Mouse (Mus musculus) frontal cortex, adult 2 months (tissue): ENCODE measurements around the gene Rap1gds1. TPM values are rescaled to one million over a fixed set of nuclear protein-coding genes. Genes with fewer than 3 reads are reported as not detected.

ENCODE experiments used
- DNase-seq, 2 experiments: peaks; one replicate each; pipeline ENCODE4 v3.0.0; 2022; ENCODE audit warnings: low spot score in 1 of 2; ENCODE audit errors: extremely low spot score in 1 of 2
- polyA plus RNA-seq: library from polyadenylated mRNA; depleted of rRNA; stranded (reverse); fragments of >200 nt; gene quantifications from 2 replicates; pipeline ENCODE4 v1.2.3, GENCODE M21; 2012

Rap1gds1 gene
- polyA plus RNA-seq, 1 experiment = 205 TPM

GRCm38 (mm10) chr3:139062088-139062487 lies 12.9 kb downstream of the Rap1gds1 start:
- DNase-seq = no peak

DNA sequence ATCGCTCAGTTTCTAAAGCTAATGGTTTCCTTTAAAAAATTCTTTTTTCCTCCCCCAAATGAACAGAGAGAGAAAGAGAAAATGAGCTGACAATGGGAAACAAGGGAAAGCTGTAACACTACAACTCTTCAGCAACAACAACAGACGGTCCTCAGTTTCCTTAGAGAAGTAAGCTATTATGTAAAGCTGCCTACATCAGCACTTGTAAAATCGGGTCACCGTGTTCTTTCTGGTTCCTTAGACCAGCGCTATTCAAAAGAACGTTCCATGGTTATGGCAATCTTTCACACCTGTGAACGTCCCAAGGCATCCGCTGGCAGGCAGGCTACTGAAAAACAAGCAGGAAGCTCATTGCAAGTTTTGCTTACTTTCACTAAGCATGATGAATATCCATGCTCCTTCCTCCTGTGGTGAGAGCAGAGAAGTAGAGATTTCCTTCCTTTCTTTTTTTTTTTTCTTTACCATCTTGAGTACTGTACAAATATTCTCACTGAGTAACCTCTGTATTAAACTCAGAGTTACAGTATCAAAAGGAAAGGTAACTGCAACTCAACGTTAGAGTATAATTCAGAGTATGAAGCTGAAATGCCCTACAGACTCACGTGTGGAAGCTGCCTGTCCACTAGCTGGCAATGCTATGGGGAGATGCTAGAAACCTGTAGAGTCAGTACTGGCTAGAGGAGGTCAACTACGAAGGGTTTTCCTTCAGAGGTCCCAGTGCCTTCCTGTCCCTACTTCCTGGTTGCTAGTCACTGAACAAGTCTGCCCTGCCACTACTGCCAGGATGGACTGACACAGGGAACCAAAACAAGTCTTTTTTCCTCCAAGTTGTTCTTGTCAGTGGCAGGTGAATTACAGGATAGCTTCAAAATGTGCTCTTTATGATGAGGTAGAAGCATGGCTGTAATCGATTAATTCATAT lies 26.0 kb downstream of the Rap1gds1 start:
- no peak for DNase-seq

- DNase-seq = no peak
Measured at GRCm38 (mm10) chr3:139042433-139042854, 32.6 kb downstream of the Rap1gds1 start.

DNA sequence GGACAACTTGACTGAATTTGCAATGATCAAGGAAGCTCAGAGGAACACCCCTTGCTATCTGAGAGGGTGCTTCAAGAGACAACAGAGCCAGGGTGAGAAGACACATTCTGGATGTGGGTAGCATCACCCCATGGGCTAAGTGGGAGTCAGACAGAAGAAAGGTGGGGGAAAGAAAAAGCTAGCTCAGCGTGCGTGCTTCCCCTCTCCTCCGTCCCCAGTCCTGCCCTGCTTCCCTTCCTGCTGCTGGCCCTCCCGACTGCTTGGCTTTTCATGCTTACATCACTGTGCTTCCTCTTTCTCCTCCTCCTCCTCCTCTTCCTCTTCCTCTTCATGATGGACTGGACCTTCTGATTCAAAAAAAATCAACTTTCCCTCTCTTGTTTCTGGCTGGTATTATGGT lies 33.1 kb downstream of the Rap1gds1 start:
- DNase-seq = no peak

DNA sequence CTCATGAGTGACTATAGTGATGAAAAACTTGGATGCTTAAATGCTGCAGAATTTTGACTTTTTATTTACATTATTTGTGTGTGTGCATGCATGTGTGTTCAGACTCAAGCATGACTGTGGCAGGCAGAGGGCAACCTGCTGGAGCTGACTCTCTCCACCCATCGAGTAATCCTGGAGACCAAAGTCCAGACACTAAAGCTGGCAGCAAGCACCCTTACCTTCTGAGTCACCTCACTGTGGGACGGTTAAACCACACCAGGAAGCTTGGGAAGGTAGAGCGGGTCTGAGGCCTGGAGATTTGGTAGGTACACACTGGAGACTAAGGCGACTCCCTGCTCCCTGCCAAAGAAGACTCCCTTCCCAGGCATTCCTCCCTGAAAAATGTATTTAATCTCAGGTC lies 38.0 kb downstream of the Rap1gds1 start:
- DNase-seq = no peak

DNA sequence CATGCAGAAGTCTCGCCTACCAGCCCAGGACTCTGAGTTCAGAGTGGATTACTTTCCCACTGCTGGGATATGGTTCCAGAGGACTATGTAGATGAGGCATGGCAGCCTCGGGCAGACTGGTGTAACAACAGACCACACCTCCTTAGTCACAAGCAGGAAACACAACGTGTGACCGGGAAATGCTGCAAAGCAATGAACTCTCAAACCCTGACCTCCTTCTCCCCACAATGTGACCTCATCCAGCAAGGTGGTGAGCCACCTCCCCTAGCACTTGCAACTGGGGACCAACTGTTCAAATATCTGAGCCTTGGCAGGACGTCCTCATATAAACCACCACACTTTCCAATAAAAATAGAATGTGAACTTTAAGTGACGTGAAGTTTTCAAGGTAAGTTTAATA lies 41.8 kb downstream of the Rap1gds1 start:
- no peak for DNase-seq

DNA sequence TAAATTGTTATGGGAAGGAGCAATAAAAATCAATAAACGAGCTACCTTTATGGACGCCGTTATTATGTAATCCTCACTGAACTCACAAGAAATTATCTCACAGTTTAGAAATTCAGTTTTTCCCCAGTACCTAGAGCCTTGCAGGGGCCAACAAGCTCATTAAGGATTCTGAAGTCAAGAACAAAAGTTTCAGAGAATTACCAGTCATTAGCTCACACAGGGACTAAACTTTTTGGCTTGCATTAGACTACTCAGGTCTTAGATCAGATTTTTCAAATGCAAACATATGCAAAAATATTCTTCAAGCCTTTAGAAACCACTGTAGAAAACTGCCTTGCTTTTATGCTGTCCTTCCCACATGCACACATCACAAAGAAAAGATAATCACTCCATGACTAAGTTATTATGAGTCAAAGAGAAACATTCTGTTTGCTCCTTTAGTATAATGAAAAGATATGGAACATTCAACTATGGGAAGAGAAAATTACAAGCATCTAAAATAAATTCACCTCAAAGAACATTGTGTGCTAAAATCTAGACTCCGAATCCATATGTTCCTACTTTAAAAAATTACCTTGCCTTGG lies 44.3 kb downstream of the Rap1gds1 start:
- DNase-seq = no peak

GRCm38 (mm10) chr3:139025077-139025476 lies 49.9 kb downstream of the Rap1gds1 start:
- no peak for DNase-seq

GRCm38 (mm10) chr3:139023585-139023984 lies 51.4 kb downstream of the Rap1gds1 start:
- DNase-seq = no peak

DNA sequence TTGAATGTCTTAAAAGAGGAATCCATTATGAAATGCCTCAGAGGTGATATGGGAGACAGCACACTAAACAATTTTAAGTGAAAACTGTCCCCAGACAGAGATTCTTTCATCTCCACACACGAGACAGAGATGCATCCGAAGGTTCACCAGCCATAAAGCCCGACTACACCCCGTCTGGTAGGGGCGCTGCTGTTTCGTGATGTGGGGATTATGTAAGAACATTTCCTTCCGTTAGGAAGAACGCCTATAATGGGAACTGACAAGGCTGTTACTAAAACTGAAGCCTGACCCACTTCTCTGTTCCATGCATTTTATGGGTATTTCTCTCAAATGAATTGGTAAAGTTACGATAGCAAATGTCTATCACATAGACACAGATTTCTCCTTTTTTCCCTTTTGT lies 62.6 kb downstream of the Rap1gds1 start:
- peak; percentile 61 to 76 for DNase-seq

- peak in 1 of 2 experiments; percentile 20 for DNase-seq
Measured at GRCm38 (mm10) chr3:139005669-139006068, 69.3 kb downstream of the Rap1gds1 start.

DNA sequence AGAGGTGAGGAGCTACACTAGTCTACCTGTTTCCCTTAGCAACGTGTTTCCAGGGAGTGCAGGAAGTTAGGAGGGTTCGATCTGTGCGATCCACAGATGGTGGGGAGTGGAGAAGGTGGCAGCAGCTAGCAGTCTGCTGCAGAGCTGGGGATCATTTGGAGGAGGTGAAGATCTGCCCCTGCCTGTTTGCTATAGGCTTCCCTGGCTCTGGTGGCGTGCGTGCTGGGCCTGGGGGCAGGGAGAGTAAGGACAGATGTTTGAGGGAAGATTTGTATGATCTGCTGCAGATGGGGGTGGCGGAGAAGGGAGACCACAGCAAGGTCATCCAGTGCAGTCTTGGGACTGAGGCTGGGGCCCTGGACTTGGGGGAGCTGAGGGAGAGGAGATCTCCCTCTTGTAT lies 72.2 kb downstream of the Rap1gds1 start:
- no peak for DNase-seq

DNA sequence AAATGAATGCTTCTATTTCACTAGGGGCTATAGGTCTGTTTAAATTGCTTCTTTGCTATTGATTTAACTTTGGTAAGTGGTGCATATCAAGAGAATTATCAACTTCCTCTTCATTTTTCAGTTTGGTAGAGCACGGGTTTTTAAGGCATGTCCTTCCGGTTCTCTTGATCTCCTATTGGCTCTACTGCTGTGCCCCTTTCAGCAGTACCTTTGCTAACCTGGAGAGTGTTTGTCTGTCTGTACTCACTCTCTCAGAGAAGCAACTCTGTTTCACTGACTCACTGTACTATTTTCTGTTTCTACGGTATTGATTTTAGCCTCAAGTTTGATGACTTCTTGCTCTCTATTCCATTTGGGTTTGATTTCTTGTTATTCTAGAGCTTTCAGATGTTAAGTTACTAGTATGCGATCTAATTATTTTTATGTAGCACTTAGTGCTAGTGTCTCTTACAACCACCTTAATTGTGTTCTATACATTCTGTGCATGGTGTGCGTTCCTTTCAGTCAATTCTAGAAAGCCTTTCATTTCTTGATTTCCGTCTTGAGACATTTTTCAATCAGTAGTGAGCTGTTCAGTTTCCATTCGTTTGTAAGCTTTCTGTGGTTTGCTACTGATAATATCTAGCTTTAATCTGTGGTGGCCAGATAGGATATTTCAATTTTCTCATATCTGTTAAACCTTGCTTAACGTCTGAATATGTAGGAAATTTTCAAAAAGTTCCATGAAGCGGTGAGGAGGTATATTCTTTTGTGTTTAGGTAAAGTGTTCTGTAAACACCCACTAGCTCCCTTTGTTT lies 74.7 kb downstream of the Rap1gds1 start:
- DNase-seq = no peak

- DNase-seq = no peak
Measured at GRCm38 (mm10) chr3:138993473-138993872, 81.5 kb downstream of the Rap1gds1 start.

- no peak for DNase-seq
Measured at GRCm38 (mm10) chr3:138991367-138991766, 83.6 kb downstream of the Rap1gds1 start.

- no peak for DNase-seq
Measured at GRCm38 (mm10) chr3:138989141-138989540, 85.9 kb downstream of the Rap1gds1 start.

GRCm38 (mm10) chr3:138988004-138988403 lies 87.0 kb downstream of the Rap1gds1 start:
- peak in 1 of 2 experiments; percentile 40 for DNase-seq

- no peak for DNase-seq
Measured at GRCm38 (mm10) chr3:138982249-138982648, 92.8 kb downstream of the Rap1gds1 start.

DNA sequence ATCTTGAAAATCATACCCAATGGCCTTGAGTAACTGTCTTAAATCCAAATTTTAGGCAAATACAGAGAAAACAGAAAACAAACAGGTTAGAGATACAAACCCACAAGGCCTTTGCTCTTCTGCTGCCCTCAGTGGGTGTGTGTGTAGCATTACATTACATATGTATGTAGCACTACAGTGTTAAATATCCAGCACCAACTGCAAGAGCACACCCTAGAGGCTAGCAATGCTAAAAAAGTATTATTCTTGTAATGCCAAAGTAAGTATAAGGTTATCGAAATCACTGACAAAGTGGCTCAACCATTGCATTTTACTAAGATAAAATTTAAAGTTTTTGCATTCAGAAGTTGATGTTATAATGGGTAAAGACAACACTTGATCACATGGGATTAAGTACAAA lies 97.6 kb downstream of the Rap1gds1 start:
- no peak for DNase-seq

- peak in 1 of 2 experiments; percentile 38 for DNase-seq
Measured at GRCm38 (mm10) chr3:138967627-138968026, 107.4 kb downstream of the Rap1gds1 start.

DNA sequence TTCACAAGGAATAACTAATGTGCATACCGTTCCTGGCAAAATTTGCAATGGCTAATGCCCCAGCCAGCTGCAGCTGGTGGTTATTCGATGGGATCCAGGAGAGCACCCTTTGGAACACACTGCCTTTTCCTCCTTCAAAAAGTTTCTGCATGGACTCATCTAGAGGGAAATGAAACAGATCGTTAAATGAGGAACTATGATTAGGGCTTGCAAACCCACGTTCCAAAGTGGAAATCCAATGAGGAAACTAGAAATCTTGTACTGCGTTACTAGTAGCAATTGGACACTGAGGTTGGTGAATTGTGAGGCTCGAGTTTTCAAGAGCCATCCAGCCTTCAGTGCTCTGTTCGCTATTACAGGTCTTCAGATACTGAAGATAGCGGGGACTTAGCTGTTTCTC lies 116.5 kb downstream of the Rap1gds1 start:
- no peak for DNase-seq
